Mouse (Mus musculus): ENCODE measurements around the gene Npcd.

DNA sequence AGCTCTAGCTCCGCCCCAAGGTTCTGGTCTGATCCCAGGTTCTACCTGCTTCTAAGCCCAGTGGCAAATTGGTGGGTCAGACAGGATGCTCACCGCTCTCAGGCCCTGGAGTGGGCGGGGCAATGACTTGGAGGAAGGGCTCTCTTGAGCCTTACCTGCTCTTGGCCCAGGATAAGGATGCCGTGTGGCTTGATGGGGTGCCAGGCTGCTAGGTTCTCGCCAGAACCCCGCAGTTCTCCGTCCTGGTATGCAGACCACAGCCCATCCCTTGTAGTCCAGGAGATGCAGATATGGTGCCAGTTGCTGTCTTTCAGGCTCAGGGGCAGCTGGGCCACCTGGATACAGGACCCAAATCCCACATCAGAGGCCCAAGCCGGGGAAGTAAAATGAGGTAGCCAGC, 43.9 kb downstream of the Npcd start:
- TF ChIP-seq CTCF (IDR thresholded peaks at IDR 0.05; ENCODE audit: insufficient read depth, low read length) = no peak
- no peak for TF ChIP-seq POLR2A (IDR thresholded peaks at IDR 0.05; ENCODE audit: borderline replicate concordance, extremely low read depth, low read depth, low read length)

All from lung, adult 2 months (tissue).